Mouse (Mus musculus) heart, postnatal 0 days (tissue): ENCODE measurements around the gene Gm11037.

Experiments used
- CTCF ChIP-seq: IDR thresholded peaks from 2 replicates; pipeline ENCODE4 v1.5.1; 2016; ENCODE audit warnings: antibody characterized with exemption, control low read depth, low read depth
- EP300 ChIP-seq: IDR thresholded peaks from 2 replicates; pipeline ENCODE4 v1.6.1; 2016; ENCODE audit warnings: antibody characterized with exemption, low read depth

- TF ChIP-seq CTCF (no peak), EP300 (no peak)
These were observed 26.8 kb downstream of the Gm11037 start, which contains the start of gene 1700037H04Rik for GRCm38 (mm10) chr2:131159938-131160581.
